Mouse (Mus musculus): ENCODE results near the gene Snf8.

Gene Snf8

GRCm38 (mm10) chr11:96073295-96073993 is 38.8 kb downstream of the Snf8 start:
- H3K27me3 ChIP-seq (ENCODE audit: insufficient read depth, low read length), result no peaks in the 10 kb centered on the region
- H3K4me3 ChIP-seq (replicated peaks; ENCODE audit: low read length), result peak overlapping the region; percentile 98
- TF ChIP-seq POU5F1 (IDR thresholded peaks at IDR 0.05; ENCODE audit: borderline replicate concordance, low read length) (no peak), CTCF (conservative IDR thresholded peaks at IDR 0.05; ENCODE audit: low read length) (no peak), NANOG (IDR thresholded peaks at IDR 0.05; ENCODE audit: borderline replicate concordance, low read length) (no peak)
- H3K4me1 ChIP-seq (replicated peaks; ENCODE audit: low read depth, low read length), result peaks cover 47% of the 10 kb centered on the region
- H3K9me3 ChIP-seq (ENCODE audit: low read length), result no peaks in the 10 kb centered on the region
- peaks cover 50% of the 10 kb centered on the region for H3K36me3 ChIP-seq (ENCODE audit: insufficient read depth, low read length)

- no peaks in the 10 kb centered on the region for H3K9me3 ChIP-seq (ENCODE audit: low read length)
- H3K4me3 ChIP-seq (replicated peaks; ENCODE audit: low read length), result peak overlapping the region; percentile 98
- H3K27me3 ChIP-seq (ENCODE audit: insufficient read depth, low read length), result no peaks in the 10 kb centered on the region
- TF ChIP-seq POU5F1 (IDR thresholded peaks at IDR 0.05; ENCODE audit: borderline replicate concordance, low read length) (no peak), CTCF (conservative IDR thresholded peaks at IDR 0.05; ENCODE audit: low read length) (no peak), NANOG (IDR thresholded peaks at IDR 0.05; ENCODE audit: borderline replicate concordance, low read length) (no peak)
- peaks cover 44% of the 10 kb centered on the region for H3K36me3 ChIP-seq (ENCODE audit: insufficient read depth, low read length)
- peaks cover 46% of the 10 kb centered on the region for H3K4me1 ChIP-seq (replicated peaks; ENCODE audit: low read depth, low read length)
These were observed 39.9 kb downstream of the Snf8 start for GRCm38 (mm10) chr11:96074351-96075176.

- H3K4me1 ChIP-seq (replicated peaks; ENCODE audit: low read depth, low read length), result peaks cover 46% of the 10 kb centered on the region
- H3K36me3 ChIP-seq (ENCODE audit: insufficient read depth, low read length), result peaks cover 38% of the 10 kb centered on the region
- TF ChIP-seq CTCF (conservative IDR thresholded peaks at IDR 0.05; ENCODE audit: low read length) (no peak), NANOG (IDR thresholded peaks at IDR 0.05; ENCODE audit: borderline replicate concordance, low read length) (no peak), POU5F1 (IDR thresholded peaks at IDR 0.05; ENCODE audit: borderline replicate concordance, low read length) (no peak)
- peak overlapping the region; percentile 98 for H3K4me3 ChIP-seq (replicated peaks; ENCODE audit: low read length)
- H3K27me3 ChIP-seq (ENCODE audit: insufficient read depth, low read length), result no peaks in the 10 kb centered on the region
- no peaks in the 10 kb centered on the region for H3K9me3 ChIP-seq (ENCODE audit: low read length)
These were observed 40.5 kb downstream of the Snf8 start for GRCm38 (mm10) chr11:96075177-96075508.

GRCm38 (mm10) chr11:96075509-96076220 is 41.0 kb downstream of the Snf8 start, which contains the start of gene Atp5g1:
Atp5g1 (minus strand) TSS chr11:96075670.
- Histone ChIP-seq H3K9me3 (ENCODE audit: low read length) (no peaks in the 10 kb centered on the region), H3K27me3 (ENCODE audit: insufficient read depth, low read length) (no peaks in the 10 kb centered on the region), H3K36me3 (ENCODE audit: insufficient read depth, low read length) (peaks cover 33% of the 10 kb centered on the region), H3K4me3 (replicated peaks; ENCODE audit: low read length) (peak within 1 kb of the TSS; percentile 98), H3K4me1 (replicated peaks; ENCODE audit: low read depth, low read length) (peaks cover 41% of the 10 kb centered on the region)
- TF ChIP-seq NANOG (IDR thresholded peaks at IDR 0.05; ENCODE audit: borderline replicate concordance, low read length) (no peak), POU5F1 (IDR thresholded peaks at IDR 0.05; ENCODE audit: borderline replicate concordance, low read length) (no peak), CTCF (conservative IDR thresholded peaks at IDR 0.05; ENCODE audit: low read length) (no peak)

DNA sequence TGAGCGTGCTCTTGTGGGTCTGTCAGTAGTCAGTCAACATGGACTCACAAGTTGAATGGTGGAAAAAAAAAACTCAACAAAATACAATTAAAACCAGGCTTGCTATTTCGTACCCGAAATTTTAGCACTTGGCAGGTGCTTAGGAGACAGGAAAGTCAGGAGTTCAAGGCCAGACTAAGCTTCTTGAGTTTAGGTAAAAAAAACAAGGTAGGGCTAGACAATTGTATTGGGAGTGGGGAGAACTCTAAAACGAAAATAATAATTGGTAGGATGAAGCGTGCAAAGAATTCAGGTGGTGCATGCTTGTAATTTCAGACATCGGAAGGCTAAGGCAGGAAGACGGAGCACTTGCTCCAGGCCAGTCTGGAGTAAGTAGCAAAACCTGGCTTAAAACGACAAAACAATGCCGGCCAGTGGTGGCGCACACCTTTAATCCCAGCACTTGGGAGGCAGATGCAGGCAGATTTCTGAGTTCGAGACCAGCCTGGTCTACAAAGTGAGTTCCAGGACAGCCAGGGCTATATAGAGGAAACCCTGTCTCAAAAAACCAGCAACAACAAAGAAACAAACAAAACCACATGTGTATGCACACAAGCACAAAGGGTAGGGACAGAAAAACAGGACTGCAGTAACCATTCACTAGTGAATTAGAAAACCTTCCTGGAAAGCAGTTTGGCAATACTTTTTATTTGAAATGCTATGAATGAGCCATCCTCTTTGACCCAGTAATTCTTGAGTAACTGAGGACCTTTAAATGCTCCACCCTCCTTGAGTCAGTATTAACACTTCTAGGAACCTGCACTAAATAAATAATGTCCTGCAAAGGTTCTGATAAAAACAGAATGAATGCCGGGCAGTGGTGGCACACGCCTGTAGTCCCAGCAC is 41.8 kb downstream of the Snf8 start:
- peak overlapping the region; percentile 76 for H3K4me3 ChIP-seq (replicated peaks; ENCODE audit: low read length)
- peaks cover 25% of the 10 kb centered on the region for H3K36me3 ChIP-seq (ENCODE audit: insufficient read depth, low read length)
- no peaks in the 10 kb centered on the region for H3K27me3 ChIP-seq (ENCODE audit: insufficient read depth, low read length)
- peaks cover 33% of the 10 kb centered on the region for H3K4me1 ChIP-seq (replicated peaks; ENCODE audit: low read depth, low read length)
- H3K9me3 ChIP-seq (ENCODE audit: low read length), result no peaks in the 10 kb centered on the region
- TF ChIP-seq POU5F1 (IDR thresholded peaks at IDR 0.05; ENCODE audit: borderline replicate concordance, low read length) (no peak), CTCF (conservative IDR thresholded peaks at IDR 0.05; ENCODE audit: low read length) (no peak), NANOG (IDR thresholded peaks at IDR 0.05; ENCODE audit: borderline replicate concordance, low read length) (no peak)

DNA sequence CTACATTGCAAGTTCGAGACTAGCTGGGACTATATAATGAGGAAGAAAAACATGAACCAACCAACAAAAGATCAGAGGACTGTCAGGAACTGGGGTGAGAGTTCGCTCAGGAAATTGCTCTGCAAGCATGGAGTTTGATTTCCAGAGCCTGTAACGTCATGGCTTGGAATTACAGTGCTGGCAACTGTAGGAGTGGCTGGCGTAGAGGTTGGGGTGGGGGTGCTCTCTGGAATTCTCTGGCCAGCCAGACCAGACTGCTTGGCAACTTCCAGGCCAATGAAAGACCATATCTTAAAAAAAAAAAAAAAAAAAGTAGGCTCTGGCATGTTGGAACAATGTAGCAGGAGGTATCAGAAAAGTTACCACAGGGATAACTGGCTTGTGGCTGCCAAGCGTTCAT is 46.1 kb downstream of the Snf8 start:
- H3K4me1 ChIP-seq (replicated peaks; ENCODE audit: low read depth, low read length), result peaks cover 19% of the 10 kb centered on the region
- H3K36me3 ChIP-seq (ENCODE audit: insufficient read depth, low read length), result no peaks in the 10 kb centered on the region
- no peak overlapping the region for H3K4me3 ChIP-seq (replicated peaks; ENCODE audit: low read length)
- H3K27me3 ChIP-seq (ENCODE audit: insufficient read depth, low read length), result no peaks in the 10 kb centered on the region
- no peak for TF ChIP-seq CTCF (conservative IDR thresholded peaks at IDR 0.05; ENCODE audit: low read length)
- no peak for TF ChIP-seq NANOG (IDR thresholded peaks at IDR 0.05; ENCODE audit: borderline replicate concordance, low read length)
- no peak for TF ChIP-seq POU5F1 (IDR thresholded peaks at IDR 0.05; ENCODE audit: borderline replicate concordance, low read length)
- H3K9me3 ChIP-seq (ENCODE audit: low read length), result no peaks in the 10 kb centered on the region

- Histone ChIP-seq H3K36me3 (ENCODE audit: insufficient read depth, low read length) (no peaks in the 10 kb centered on the region), H3K27me3 (ENCODE audit: insufficient read depth, low read length) (no peaks in the 10 kb centered on the region), H3K4me3 (replicated peaks; ENCODE audit: low read length) (no peak overlapping the region), H3K4me1 (replicated peaks; ENCODE audit: low read depth, low read length) (peaks cover 8% of the 10 kb centered on the region), H3K9me3 (ENCODE audit: low read length) (no peaks in the 10 kb centered on the region)
- TF ChIP-seq CTCF (conservative IDR thresholded peaks at IDR 0.05; ENCODE audit: low read length), result no peak
- no peak for TF ChIP-seq POU5F1 (IDR thresholded peaks at IDR 0.05; ENCODE audit: borderline replicate concordance, low read length)
- no peak for TF ChIP-seq NANOG (IDR thresholded peaks at IDR 0.05; ENCODE audit: borderline replicate concordance, low read length)
These were observed 48.0 kb downstream of the Snf8 start for GRCm38 (mm10) chr11:96082682-96083081.
